Mouse (Mus musculus) G1E (cell line): ENCODE results near the gene Atp2c1.

Experiments used
- CTCF ChIP-seq: IDR thresholded peaks from 2 replicates; pipeline ENCODE4 v1.5.1; 2012; ENCODE audit warnings: low read depth, low read length, inconsistent platforms, mixed read lengths
- TAL1 ChIP-seq: conservative IDR thresholded peaks from 2 replicates; pipeline ENCODE4 v1.6.1; 2012; ENCODE audit warnings: low read depth, low read length, inconsistent platforms, mixed read lengths

- no peak for TF ChIP-seq TAL1
- TF ChIP-seq CTCF, result no peak
Measured at GRCm38 (mm10) chr9:105536877-105537276, 9.8 kb upstream of the Atp2c1 start.
